Mouse (Mus musculus): ENCODE results near the gene Rrp1b. TPM values are rescaled to one million over a fixed set of nuclear protein-coding genes. Genes with fewer than 3 reads are reported as not detected.
A peak's percentile ranks its signal among the peaks of the same experiment; 100 is the strongest.

The Rrp1b gene
- total and polyA plus RNA-seq, 2 experiments from 2014 or later = 14.8 to 59.7 TPM

GRCm38 (mm10) chr17:32011694-32012093 lies 24.2 kb upstream of the Rrp1b start:
- DNase-seq (ENCODE audit: low spot score) (no peak), ATAC-seq (ENCODE audit: insufficient read depth, low read depth) (no peak)
- WGBS = 72% methylated on average over 6 of the region's 6 CpGs
- no peak overlapping the region for H3K4me2 ChIP-seq (ENCODE audit: low read depth, low read length)
- H3K27me3 ChIP-seq (ENCODE audit: control insufficient read depth, insufficient read depth, low read length) = no peaks in the 10 kb centered on the region
- H3K9me3 ChIP-seq (replicated peaks; ENCODE audit: control insufficient read depth, low read length) = no peaks in the 10 kb centered on the region
- 0 out of 2 replicates have a peak, but pooled peaks cover 7% of the 10 kb centered on the region for H3K4me1 ChIP-seq (ENCODE audit: control insufficient read depth, insufficient read depth)
- H3K4me3 ChIP-seq (ENCODE audit: low read depth, low read length) = no peak overlapping the region
- no peak for TF ChIP-seq CTCF (IDR thresholded peaks at IDR 0.05; ENCODE audit: low read depth)
- no peak for TF ChIP-seq EP300 (IDR thresholded peaks at IDR 0.05; ENCODE audit: low read depth)
- no peak overlapping the region for H3K27ac ChIP-seq (ENCODE audit: low read depth)
- no peaks in the 10 kb centered on the region for H3K36me3 ChIP-seq (replicated peaks; ENCODE audit: control insufficient read depth, insufficient read depth, low read length)
- no peak overlapping the region for H3K9ac ChIP-seq (replicated peaks; ENCODE audit: low read depth, low read length)

GRCm38 (mm10) chr17:32012254-32012653 lies 23.6 kb upstream of the Rrp1b start:
- no peak overlapping the region for H3K4me2 ChIP-seq (ENCODE audit: low read depth, low read length)
- ATAC-seq (ENCODE audit: insufficient read depth, low read depth) (peak; percentile 39; the same call in 1 of the 2 replicates), DNase-seq (ENCODE audit: low spot score) (no peak)
- 0 out of 2 replicates have a peak, but pooled peaks cover 7% of the 10 kb centered on the region for H3K4me1 ChIP-seq (ENCODE audit: control insufficient read depth, insufficient read depth)
- TF ChIP-seq EP300 (IDR thresholded peaks at IDR 0.05; ENCODE audit: low read depth) (no peak), CTCF (IDR thresholded peaks at IDR 0.05; ENCODE audit: low read depth) (no peak)
- H3K4me3 ChIP-seq (ENCODE audit: low read depth, low read length) = no peak overlapping the region
- H3K36me3 ChIP-seq (replicated peaks; ENCODE audit: control insufficient read depth, insufficient read depth, low read length) = no peaks in the 10 kb centered on the region
- H3K9me3 ChIP-seq (replicated peaks; ENCODE audit: control insufficient read depth, low read length) = no peaks in the 10 kb centered on the region
- 26% methylated on average over 3 of the region's 3 CpGs for WGBS
- no peaks in the 10 kb centered on the region for H3K27me3 ChIP-seq (ENCODE audit: control insufficient read depth, insufficient read depth, low read length)
- H3K27ac ChIP-seq (ENCODE audit: low read depth) = no peak overlapping the region
- H3K9ac ChIP-seq (replicated peaks; ENCODE audit: low read depth, low read length) = no peak overlapping the region

GRCm38 (mm10) chr17:32013659-32014058 lies 22.2 kb upstream of the Rrp1b start:
- H3K4me2 ChIP-seq (ENCODE audit: low read depth, low read length) = no peak overlapping the region
- H3K36me3 ChIP-seq (replicated peaks; ENCODE audit: control insufficient read depth, insufficient read depth, low read length) = no peaks in the 10 kb centered on the region
- DNase-seq (ENCODE audit: low spot score) (no peak), ATAC-seq (ENCODE audit: insufficient read depth, low read depth) (no peak)
- H3K9me3 ChIP-seq (replicated peaks; ENCODE audit: control insufficient read depth, low read length) = no peaks in the 10 kb centered on the region
- 0 out of 2 replicates have a peak, but pooled peaks cover 9% of the 10 kb centered on the region for H3K4me1 ChIP-seq (ENCODE audit: control insufficient read depth, insufficient read depth)
- H3K9ac ChIP-seq (replicated peaks; ENCODE audit: low read depth, low read length) = no peak overlapping the region
- no peak overlapping the region for H3K4me3 ChIP-seq (ENCODE audit: low read depth, low read length)
- H3K27me3 ChIP-seq (ENCODE audit: control insufficient read depth, insufficient read depth, low read length) = no peaks in the 10 kb centered on the region
- no peak overlapping the region for H3K27ac ChIP-seq (ENCODE audit: low read depth)
- TF ChIP-seq CTCF (IDR thresholded peaks at IDR 0.05; ENCODE audit: low read depth) = no peak
- TF ChIP-seq EP300 (IDR thresholded peaks at IDR 0.05; ENCODE audit: low read depth) = no peak

GRCm38 (mm10) chr17:32016481-32016880 lies 19.4 kb upstream of the Rrp1b start:
- no peak overlapping the region for H3K27ac ChIP-seq (ENCODE audit: low read depth)
- TF ChIP-seq EP300 (IDR thresholded peaks at IDR 0.05; ENCODE audit: low read depth) (no peak), CTCF (IDR thresholded peaks at IDR 0.05; ENCODE audit: low read depth) (no peak)
- 0 out of 2 replicates have a peak, but pooled peaks cover 12% of the 10 kb centered on the region for H3K4me1 ChIP-seq (ENCODE audit: control insufficient read depth, insufficient read depth)
- H3K27me3 ChIP-seq (ENCODE audit: control insufficient read depth, insufficient read depth, low read length) = no peaks in the 10 kb centered on the region
- ATAC-seq (ENCODE audit: insufficient read depth, low read depth) (no peak), DNase-seq (ENCODE audit: low spot score) (no peak)
- no peak overlapping the region for H3K4me3 ChIP-seq (ENCODE audit: low read depth, low read length)
- no peaks in the 10 kb centered on the region for H3K36me3 ChIP-seq (replicated peaks; ENCODE audit: control insufficient read depth, insufficient read depth, low read length)
- no peak overlapping the region for H3K4me2 ChIP-seq (ENCODE audit: low read depth, low read length)
- H3K9ac ChIP-seq (replicated peaks; ENCODE audit: low read depth, low read length) = no peak overlapping the region
- H3K9me3 ChIP-seq (replicated peaks; ENCODE audit: control insufficient read depth, low read length) = no peaks in the 10 kb centered on the region
- 86% methylated on average over 8 of the region's 8 CpGs for WGBS

GRCm38 (mm10) chr17:32018127-32018894 lies 17.6 kb upstream of the Rrp1b start:
- peak; percentile 90 for ATAC-seq (ENCODE audit: insufficient read depth, low read depth)
- Histone ChIP-seq H3K9ac (replicated peaks; ENCODE audit: low read depth, low read length) (no peak overlapping the region), H3K4me3 (ENCODE audit: low read depth, low read length) (no peak overlapping the region), H3K36me3 (replicated peaks; ENCODE audit: control insufficient read depth, insufficient read depth, low read length) (no peaks in the 10 kb centered on the region), H3K27ac (ENCODE audit: low read depth) (peak overlapping the region; percentile 79), H3K27me3 (ENCODE audit: control insufficient read depth, insufficient read depth, low read length) (no peaks in the 10 kb centered on the region), H3K4me1 (ENCODE audit: control insufficient read depth, insufficient read depth) (0 out of 2 replicates have a peak, but pooled peaks cover 9% of the 10 kb centered on the region), H3K4me2 (ENCODE audit: low read depth, low read length) (no peak overlapping the region), H3K9me3 (replicated peaks; ENCODE audit: control insufficient read depth, low read length) (no peaks in the 10 kb centered on the region)
- TF ChIP-seq CTCF (IDR thresholded peaks at IDR 0.05; ENCODE audit: low read depth) (0 out of 2 replicates have a peak, but pooled peaks have one; percentile 1), EP300 (IDR thresholded peaks at IDR 0.05; ENCODE audit: low read depth) (no peak)
- peak; percentile 77 for DNase-seq (ENCODE audit: low spot score)
- 53% methylated on average over 5 of the region's 5 CpGs for WGBS

All from heart, postnatal 0 days (tissue).